Mouse (Mus musculus): Measurements from ENCODE around the gene Kctd5.

- TF ChIP-seq GATA1 (IDR thresholded peaks at IDR 0.05; ENCODE audit: borderline replicate concordance, low read length) (no peak), FLI1 (IDR thresholded peaks at IDR 0.05; ENCODE audit: low read length) (no peak)
Observed at GRCm38 (mm10) chr17:24006930-24007329, 66.4 kb downstream of the Kctd5 start.
